Mouse (Mus musculus) R1 (cell line): ENCODE data around the gene Fap.

Source experiments
- DNase-seq: peaks from one replicate; pipeline ENCODE4 v3.0.0-alpha.2; 2018; ENCODE audit warnings: low read depth, low spot score

Fap gene

DNA sequence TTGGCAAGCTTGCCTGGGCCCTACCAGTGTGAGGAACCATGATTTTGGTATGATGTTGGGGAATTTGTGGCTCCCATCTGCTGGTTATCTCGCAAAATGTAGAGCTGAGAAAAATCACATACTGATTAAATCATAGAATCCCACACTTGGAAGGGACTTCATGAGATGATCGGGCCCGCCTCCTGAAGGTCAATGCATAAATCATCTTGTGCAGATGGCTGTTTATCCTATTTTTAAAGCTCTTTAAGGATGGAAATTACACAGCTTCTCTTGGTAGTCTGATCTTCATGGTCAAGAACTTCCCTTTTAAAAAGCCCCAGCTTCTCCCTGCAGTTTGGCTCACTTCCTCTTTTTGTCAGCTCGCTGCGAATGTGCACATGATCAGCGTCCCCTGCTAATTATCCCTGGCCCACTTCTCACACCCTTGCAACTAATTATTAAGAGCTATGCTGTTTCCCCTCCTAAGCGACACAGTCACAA, 113.6 kb downstream of the Fap start:
- no peak for DNase-seq

DNA sequence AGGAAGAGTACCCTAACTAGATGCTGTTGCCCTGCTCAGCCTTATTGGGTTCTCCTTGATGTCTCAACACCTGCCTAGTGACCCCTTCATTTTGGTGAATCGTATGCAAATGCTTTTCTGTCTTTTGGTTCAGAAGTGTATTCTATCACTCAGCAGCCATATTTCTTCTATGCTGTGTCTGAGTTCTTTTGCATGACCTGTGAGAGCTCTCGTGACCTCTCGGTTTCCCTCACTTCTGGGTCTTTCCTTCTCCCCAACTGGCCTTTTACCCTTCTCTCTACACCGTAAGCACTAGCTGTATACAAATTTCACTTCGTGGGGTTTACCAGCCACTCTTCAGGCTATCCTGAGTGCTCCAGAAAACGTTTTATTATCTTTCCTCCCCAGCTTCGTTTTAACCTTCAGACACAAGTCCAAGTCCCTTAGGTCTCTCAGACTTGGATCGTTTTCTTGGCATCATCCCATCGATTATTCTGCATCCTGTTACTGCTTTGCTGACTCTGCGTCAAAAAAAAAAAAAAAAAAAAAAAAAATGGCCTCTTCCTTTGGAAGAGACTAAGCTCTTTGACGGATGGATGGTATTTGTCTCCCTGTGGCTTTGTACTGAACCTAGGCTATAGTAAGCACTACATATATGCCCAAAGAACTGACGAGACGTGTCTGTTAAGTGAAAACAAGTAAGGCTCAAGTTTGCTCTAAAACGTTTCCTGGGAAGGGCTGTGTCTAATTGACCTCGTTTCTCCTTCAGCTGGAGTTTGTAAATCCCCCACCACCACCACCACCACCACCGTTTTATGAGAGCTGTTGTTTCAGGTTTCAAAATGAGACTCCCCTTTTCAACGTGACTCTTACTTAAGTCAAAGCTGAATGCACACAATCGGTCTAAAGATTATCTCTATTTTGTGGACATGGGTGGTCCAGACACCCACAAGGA, 114.4 kb downstream of the Fap start:
- no peak for DNase-seq

DNA sequence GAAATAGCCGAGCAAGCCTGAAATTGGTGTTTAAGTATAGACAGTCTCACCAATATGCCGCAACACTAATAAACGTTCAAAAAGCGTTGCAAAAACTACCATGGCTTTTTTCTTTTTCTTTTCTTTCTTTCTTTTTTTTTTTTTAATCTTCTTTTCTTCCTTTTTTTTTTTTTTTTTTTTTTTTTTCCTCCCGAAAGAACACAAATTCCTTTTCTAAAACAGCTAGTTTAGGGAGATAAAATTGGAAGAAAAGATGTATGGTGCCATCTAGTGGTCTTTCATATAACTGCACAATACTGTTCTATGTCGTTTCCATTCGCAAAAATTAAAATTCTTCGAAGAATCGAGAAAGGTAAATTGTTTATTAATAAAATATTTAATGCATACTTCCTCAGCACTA, 115.8 kb downstream of the Fap start:
- peak; percentile 39 for DNase-seq

DNA sequence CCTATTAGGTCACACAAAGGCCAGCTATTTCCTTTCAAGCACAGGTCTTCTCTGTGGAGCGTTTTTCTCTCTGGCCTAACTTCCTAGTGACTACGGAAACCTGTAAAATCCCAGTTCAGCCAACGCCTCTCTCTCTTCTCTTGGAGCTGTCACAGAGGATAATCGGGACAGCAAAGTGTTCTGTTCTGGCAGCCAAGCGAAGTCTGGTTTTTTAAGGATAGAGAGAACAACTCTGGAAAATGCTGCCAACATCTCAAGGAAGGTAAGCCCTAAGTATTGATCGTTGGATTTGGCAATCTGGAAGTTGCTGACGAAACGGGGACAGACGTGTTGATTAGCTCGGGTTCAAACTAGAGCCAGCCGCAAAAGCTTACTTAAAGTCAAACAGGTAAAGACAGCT, 118.9 kb downstream of the Fap start:
- no peak for DNase-seq

DNA sequence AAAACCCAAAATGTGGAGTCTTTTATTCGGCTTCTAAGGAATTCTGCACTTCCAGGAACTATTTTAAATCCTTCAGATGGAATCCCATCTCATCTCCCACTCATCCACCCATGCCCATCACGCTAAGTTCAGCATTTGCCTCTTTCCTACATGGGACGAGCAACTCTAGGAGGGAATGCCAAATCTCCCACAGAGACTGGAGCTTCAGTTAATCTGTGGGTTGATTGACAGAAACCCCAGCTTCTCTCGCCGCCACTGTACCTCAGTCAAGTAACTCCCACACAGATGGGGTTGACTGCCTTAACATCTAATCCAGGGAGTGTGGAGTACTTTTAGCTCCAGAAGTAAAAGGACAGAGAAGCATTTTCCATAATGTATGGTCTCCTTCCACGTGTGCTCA, 119.8 kb downstream of the Fap start:
- DNase-seq = no peak
